Mouse (Mus musculus): ENCODE measurements at regions not wholly inside any gene's neighbourhood (a gene's known extent, or its start where the extent isn't known, plus 50 kb on each side); places are given as distances from the start of the nearest gene placed in this dataset.
"Not testable (repeated sequence)": the region's sequence is repeated elsewhere in the genome, so short reads cannot be mapped to it uniquely, and the experiment has no call there.

DNA sequence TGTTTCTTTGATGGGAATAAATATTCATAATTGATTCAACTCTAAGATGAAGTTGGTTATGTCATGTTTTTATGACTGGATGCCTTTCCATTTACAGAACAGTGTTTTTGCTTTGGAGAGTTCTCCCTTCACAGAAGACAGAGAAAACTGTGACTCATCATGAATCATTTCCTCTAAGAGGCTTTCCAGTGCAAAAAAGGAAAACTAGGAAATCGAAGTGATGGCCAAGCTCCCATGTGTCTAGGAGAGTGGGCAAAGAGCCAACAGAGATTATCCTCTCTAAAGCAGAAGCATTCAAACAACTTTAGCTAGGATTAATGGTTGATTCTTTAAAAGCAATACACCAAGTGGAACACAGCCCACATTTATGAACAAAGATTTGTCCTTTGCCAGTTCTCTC, 1171.7 kb downstream of the Ankrd7 start:
- H3K4me2 ChIP-seq (ENCODE audit: low read depth, low read length), result no peak overlapping the region
- 19% methylated on average over 1 of the region's 1 CpGs for WGBS
- no peaks in the 10 kb centered on the region for H3K4me1 ChIP-seq (ENCODE audit: control insufficient read depth, insufficient read depth, low read length)
- no peak overlapping the region for H3K27ac ChIP-seq (ENCODE audit: low read length)
- no peak overlapping the region for H3K9ac ChIP-seq (ENCODE audit: low read depth, low read length)
- no peak overlapping the region for H3K4me3 ChIP-seq (ENCODE audit: low read length)
- peak; percentile 38; the same call in 1 of the 2 replicates for ATAC-seq
- no peaks in the 10 kb centered on the region for H3K36me3 ChIP-seq (ENCODE audit: control insufficient read depth, insufficient read depth, low read length)
- no peaks in the 10 kb centered on the region for H3K9me3 ChIP-seq (ENCODE audit: control insufficient read depth, low read length)
- no peaks in the 10 kb centered on the region for H3K27me3 ChIP-seq (replicated peaks; ENCODE audit: control insufficient read depth, insufficient read depth, low read length)

GRCm38 (mm10) chr6:20078666-20079065, 1136.6 kb upstream of the Kcnd2 start:
- H3K27me3 ChIP-seq (replicated peaks; ENCODE audit: control insufficient read depth, insufficient read depth, low read length), result no peaks in the 10 kb centered on the region
- H3K4me3 ChIP-seq (ENCODE audit: low read length), result no peak overlapping the region
- no peak for ATAC-seq
- no peak overlapping the region for H3K4me2 ChIP-seq (ENCODE audit: low read depth, low read length)
- H3K4me1 ChIP-seq (ENCODE audit: control insufficient read depth, insufficient read depth, low read length), result no peaks in the 10 kb centered on the region
- H3K9ac ChIP-seq (ENCODE audit: low read depth, low read length), result no peak overlapping the region
- no peak overlapping the region for H3K27ac ChIP-seq (ENCODE audit: low read length)
- H3K9me3 ChIP-seq (ENCODE audit: control insufficient read depth, low read length), result no peaks in the 10 kb centered on the region
- no peaks in the 10 kb centered on the region for H3K36me3 ChIP-seq (ENCODE audit: control insufficient read depth, insufficient read depth, low read length)

GRCm38 (mm10) chr6:20092057-20092917, 1123.0 kb upstream of the Kcnd2 start:
- Histone ChIP-seq H3K9ac (ENCODE audit: low read depth, low read length) (no peak overlapping the region), H3K4me1 (ENCODE audit: control insufficient read depth, insufficient read depth, low read length) (no peaks in the 10 kb centered on the region), H3K4me3 (ENCODE audit: low read length) (no peak overlapping the region), H3K4me2 (ENCODE audit: low read depth, low read length) (no peak overlapping the region), H3K27me3 (replicated peaks; ENCODE audit: control insufficient read depth, insufficient read depth, low read length) (no peaks in the 10 kb centered on the region), H3K27ac (ENCODE audit: low read length) (no peak overlapping the region), H3K9me3 (ENCODE audit: control insufficient read depth, low read length) (no peaks in the 10 kb centered on the region), H3K36me3 (ENCODE audit: control insufficient read depth, insufficient read depth, low read length) (no peaks in the 10 kb centered on the region)
- WGBS, result 69% methylated on average over 10 of the region's 10 CpGs
- ATAC-seq, result no peak

DNA sequence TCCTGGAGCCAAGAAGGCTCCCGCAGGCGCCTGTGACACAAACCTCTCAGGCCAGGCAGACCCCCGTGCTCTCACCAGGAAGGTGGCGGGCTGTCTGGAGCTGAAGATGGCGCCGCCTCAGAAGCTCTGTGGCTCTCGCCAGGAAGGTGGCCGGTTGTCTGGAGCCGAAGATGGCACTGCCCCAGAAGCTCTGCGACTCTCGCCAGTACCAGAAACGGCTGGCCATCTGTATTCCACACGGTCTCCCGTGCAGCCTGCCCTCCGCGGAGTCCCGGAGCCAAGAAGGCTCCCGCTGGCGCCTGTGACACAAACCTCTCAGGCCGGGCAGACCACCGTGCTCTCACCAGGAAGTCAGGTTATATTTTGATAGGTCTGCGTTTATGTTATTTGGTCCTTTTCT, 1081.3 kb upstream of the Kcnd2 start:
- H3K9me3 ChIP-seq (ENCODE audit: control insufficient read depth, low read length); H3K4me1 ChIP-seq (ENCODE audit: control insufficient read depth, insufficient read depth, low read length); H3K36me3 ChIP-seq (ENCODE audit: control insufficient read depth, insufficient read depth, low read length); H3K27me3 ChIP-seq (replicated peaks; ENCODE audit: control insufficient read depth, insufficient read depth, low read length); H3K4me2 ChIP-seq (ENCODE audit: low read depth, low read length); ATAC-seq; H3K9ac ChIP-seq (ENCODE audit: low read depth, low read length); H3K4me3 ChIP-seq (ENCODE audit: low read length); H3K27ac ChIP-seq (ENCODE audit: low read length): not testable (repeated sequence)
- 91% methylated on average over 22 of the region's 22 CpGs for WGBS

DNA sequence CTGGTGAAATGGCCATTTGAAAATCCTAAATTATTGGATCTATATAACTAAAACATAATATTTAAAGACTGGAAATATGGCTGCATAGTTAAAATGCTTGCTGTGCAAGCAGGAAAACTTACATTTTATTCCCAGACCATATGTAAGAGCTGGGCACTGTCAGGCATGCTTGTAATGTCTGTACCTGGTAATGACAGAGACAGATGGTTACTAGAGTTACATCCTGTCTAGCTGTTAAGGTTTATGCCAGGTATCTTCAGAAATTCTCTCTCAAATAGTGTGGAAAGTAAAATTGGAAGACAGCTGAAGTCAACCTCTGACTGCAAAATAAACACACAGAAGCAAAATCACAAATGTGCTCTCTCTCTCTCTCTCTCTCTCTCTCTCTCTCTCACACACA, 1077.8 kb upstream of the Kcnd2 start:
- H3K27me3 ChIP-seq (replicated peaks; ENCODE audit: control insufficient read depth, insufficient read depth, low read length), result no peaks in the 10 kb centered on the region
- no peak overlapping the region for H3K4me3 ChIP-seq (ENCODE audit: low read length)
- no peak for ATAC-seq
- H3K36me3 ChIP-seq (ENCODE audit: control insufficient read depth, insufficient read depth, low read length), result no peaks in the 10 kb centered on the region
- H3K9me3 ChIP-seq (ENCODE audit: control insufficient read depth, low read length), result no peaks in the 10 kb centered on the region
- no peak overlapping the region for H3K9ac ChIP-seq (ENCODE audit: low read depth, low read length)
- no peak overlapping the region for H3K27ac ChIP-seq (ENCODE audit: low read length)
- H3K4me1 ChIP-seq (ENCODE audit: control insufficient read depth, insufficient read depth, low read length), result no peaks in the 10 kb centered on the region
- H3K4me2 ChIP-seq (ENCODE audit: low read depth, low read length), result no peak overlapping the region

Measured in intestine, embryonic 16.5 days (tissue).